Mouse (Mus musculus) lung, postnatal 0 days (tissue): Measurements from ENCODE around the gene Med19.

Experiments
- CTCF ChIP-seq: IDR thresholded peaks from 2 replicates; pipeline ENCODE4 v1.5.1; 2016; ENCODE audit warnings: antibody characterized with exemption, mild to moderate bottlenecking
- EP300 ChIP-seq: IDR thresholded peaks from 2 replicates; pipeline ENCODE4 v1.6.1; 2016; ENCODE audit warnings: antibody characterized with exemption, mild to moderate bottlenecking, control low read depth

DNA sequence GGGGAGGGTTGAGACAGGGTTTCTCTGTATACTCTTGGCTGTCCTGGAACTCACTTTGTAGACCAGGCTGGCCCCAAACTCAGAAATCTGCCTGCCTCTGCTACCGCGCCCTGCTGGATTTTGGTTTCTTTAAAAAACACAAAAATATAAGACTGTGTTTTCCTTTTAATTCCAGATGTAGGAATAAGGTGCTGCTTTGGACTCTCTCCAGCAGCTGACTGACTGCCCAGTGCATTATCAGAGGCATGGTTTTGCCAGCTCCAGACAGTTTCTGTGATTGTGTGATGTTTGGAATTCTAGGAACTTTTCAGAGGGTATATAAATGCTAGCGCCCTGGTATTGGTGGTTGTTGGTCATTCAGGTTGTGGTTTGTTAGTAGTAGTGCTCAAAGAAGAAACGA is 39.2 kb downstream of the Med19 start:
- TF ChIP-seq CTCF: no peak
- no peak for TF ChIP-seq EP300
